Mouse (Mus musculus): ENCODE results near the gene Gm21746. TPM values are rescaled to one million over a fixed set of nuclear protein-coding genes. Genes with fewer than 3 reads are reported as not detected.
"Not testable (repeated sequence)": the region's sequence is repeated elsewhere in the genome, so short reads cannot be mapped to it uniquely, and the experiment has no call there.

Gene Gm21746
- not detected in 2 replicates for polyA plus RNA-seq (2015; fragmentation: Nextera tagmentation; extraction: Ambion mirVana)

DNA sequence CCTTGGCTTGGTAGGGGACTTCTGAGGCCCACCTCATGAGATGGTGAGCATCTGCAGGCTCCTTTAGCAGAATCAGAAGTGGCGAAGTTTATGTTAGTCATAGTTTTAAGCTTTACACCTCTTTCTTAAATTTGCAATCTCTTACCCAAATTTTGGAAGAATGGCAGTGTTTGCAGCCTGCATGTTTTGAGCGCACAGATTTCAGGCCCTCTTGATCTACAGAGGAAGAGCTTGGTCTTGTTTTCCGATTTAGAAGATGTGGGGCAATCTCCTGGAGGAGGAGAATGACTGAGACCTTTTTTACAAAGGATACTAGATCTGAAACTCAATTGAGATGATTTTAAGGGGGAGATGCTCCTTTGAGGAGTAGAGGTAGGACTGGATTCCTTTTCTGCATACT lies at the start of gene Gm21746:
Gene Gm21746 (minus strand): TSS at position 101 of the 400 bp plus-strand sequence.
- not testable (repeated sequence) for H3K36me3 ChIP-seq; H3K27me3 ChIP-seq; H3K27ac ChIP-seq (replicated peaks); ATAC-seq (ENCODE audit: low read depth); H3K4me1 ChIP-seq (replicated peaks); H3K9ac ChIP-seq; H3K9me3 ChIP-seq; H3K4me3 ChIP-seq; H3K4me2 ChIP-seq
- 64% methylated on average over 3 of the region's 3 CpGs for WGBS

- not testable (repeated sequence) for ATAC-seq (ENCODE audit: low read depth); H3K4me2 ChIP-seq; H3K27me3 ChIP-seq; H3K4me3 ChIP-seq; H3K4me1 ChIP-seq (replicated peaks); H3K27ac ChIP-seq (replicated peaks); H3K9ac ChIP-seq; H3K9me3 ChIP-seq; H3K36me3 ChIP-seq
These were observed 29.0 kb upstream of the Gm21746 start, which contains the start of gene Gm20873 for GRCm38 (mm10) chrY:6266798-6267197. Gene Gm20873, plus strand, starts transcription at chrY:6267098.

Other genes starting within 250 kb of the Gm21746 start
- gene Gm20873, start 29.1 kb upstream of the Gm21746 start, polyA plus RNA-seq (2015; fragmentation: Nextera tagmentation; extraction: Ambion mirVana) = not detected in 2 replicates